Mouse (Mus musculus) limb, embryonic 14.5 days (tissue): ENCODE results near the gene Klhl8. TPM values are rescaled to one million over a fixed set of nuclear protein-coding genes. Genes with fewer than 3 reads are reported as not detected.

Source experiments
- ATAC-seq: fragments of 200-750 bp; cut with Nextera tagmentation; 2 replicates; pipeline ENCODE4 v1.8.0; 2017; ENCODE audit warnings: low read depth, moderate number of reproducible peaks, moderate TSS enrichment; ENCODE audit not compliant: low FRiP score
- DNase-seq: peaks from one replicate; pipeline ENCODE4 v3.0.0-alpha.2; 2015; ENCODE audit warnings: low spot score
- H3K27ac ChIP-seq: fragments of 300-500 bp; sonication (generic); replicated peaks from 2 replicates; pipeline ENCODE4 v1.5.1; 2014; ENCODE audit warnings: low read depth, mild to moderate bottlenecking, low read length, moderate library complexity, mixed read lengths
- H3K27me3 ChIP-seq: fragments of 300-500 bp; sonication (generic); 2 replicates; pipeline ENCODE4 v1.6.1; 2014; ENCODE audit warnings: low read length, mixed read lengths; ENCODE audit not compliant: control insufficient read depth, insufficient read depth
- H3K36me3 ChIP-seq: fragments of 300-500 bp; sonication (generic); 2 replicates; pipeline ENCODE4 v1.6.1; 2014; ENCODE audit warnings: mild to moderate bottlenecking, low read length, moderate library complexity, mixed read lengths; ENCODE audit not compliant: control insufficient read depth, insufficient read depth
- H3K4me1 ChIP-seq: fragments of 300-500 bp; sonication (generic); 2 replicates; pipeline ENCODE4 v1.6.1; 2014; ENCODE audit warnings: antibody characterized with exemption, low read length, mixed read lengths; ENCODE audit not compliant: control insufficient read depth, insufficient read depth
- H3K4me2 ChIP-seq: fragments of 300-500 bp; sonication (generic); replicated peaks from 2 replicates; pipeline ENCODE4 v1.6.1; 2014; ENCODE audit warnings: low read depth, mild to moderate bottlenecking, low read length, moderate library complexity; ENCODE audit not compliant: severe bottlenecking
- H3K4me3 ChIP-seq: fragments of 300-500 bp; sonication (generic); replicated peaks from 2 replicates; pipeline ENCODE4 v1.5.1; 2014; ENCODE audit warnings: low read length
- H3K9ac ChIP-seq: fragments of 300-500 bp; sonication (generic); 2 replicates; pipeline ENCODE4 v1.6.1; 2014; ENCODE audit warnings: mild to moderate bottlenecking, low read depth, low read length, moderate library complexity; ENCODE audit not compliant: severe bottlenecking
- H3K9me3 ChIP-seq: fragments of 300-500 bp; sonication (generic); 2 replicates; pipeline ENCODE4 v1.6.1; 2016; ENCODE audit warnings: low read length; ENCODE audit not compliant: control insufficient read depth
- POLR2A ChIP-seq: fragments of 200-500 bp; IDR thresholded peaks from 2 replicates; pipeline ENCODE4 v1.8.0; 2012; ENCODE audit warnings: inconsistent platforms, mild to moderate bottlenecking, moderate library complexity, borderline replicate concordance; ENCODE audit not compliant: insufficient read depth, insufficient read length; ENCODE audit errors: extremely low read depth
- WGBS: fragments of 180-500 bp; shearing (Covaris S2); extraction: QIAGEN DNeasy Blood & Tissue Kit; methylation state at CpG from one replicate; pipeline ENCODE4 v1.1.7; 2014; 5-methylcytosine and 5-hydroxymethylcytosine counted together
- polyA plus RNA-seq, 2 experiments: library from polyadenylated mRNA; depleted of rRNA in 1 of 2; stranded (reverse) in 1 of 2; unstranded in 1 of 2; fragments of >200 nt; fragmentation: Nextera tagmentation in 1 of 2; extraction: Ambion mirVana in 1 of 2; gene quantifications; 2 replicates each; pipeline versions ENCODE4 v1.2.1 to v1.2.3; 2012 to 2014

Klhl8 gene
- polyA plus RNA-seq, 2 experiments, result 11.7 to 14.8 TPM

- no peak for DNase-seq
- Histone ChIP-seq H3K9me3 (no peaks in the 10 kb centered on the region), H3K4me2 (no peak overlapping the region), H3K36me3 (peaks cover 3% of the 10 kb centered on the region), H3K4me3 (no peak overlapping the region), H3K9ac (no peak overlapping the region), H3K4me1 (peaks cover 7% of the 10 kb centered on the region), H3K27ac (no peak overlapping the region), H3K27me3 (no peaks in the 10 kb centered on the region)
- no peak for ATAC-seq
- 93% methylated on average over 2 of the region's 2 CpGs for WGBS
- no peak for TF ChIP-seq POLR2A
These were observed 53.9 kb downstream of the Klhl8 start for GRCm38 (mm10) chr5:103857151-103857550.

GRCm38 (mm10) chr5:103856286-103857009 is 54.6 kb downstream of the Klhl8 start:
- H3K4me2 ChIP-seq, result no peak overlapping the region
- H3K9ac ChIP-seq, result no peak overlapping the region
- WGBS, result 62% methylated on average over 5 of the region's 5 CpGs
- H3K27me3 ChIP-seq, result no peaks in the 10 kb centered on the region
- ATAC-seq (peak; percentile 62; the same call in 1 of the 2 replicates), DNase-seq (peak; percentile 87)
- H3K4me3 ChIP-seq, result no peak overlapping the region
- no peak for TF ChIP-seq POLR2A
- no peaks in the 10 kb centered on the region for H3K9me3 ChIP-seq
- peaks cover 7% of the 10 kb centered on the region for H3K4me1 ChIP-seq
- H3K36me3 ChIP-seq, result peaks cover 10% of the 10 kb centered on the region
- no peak overlapping the region for H3K27ac ChIP-seq

GRCm38 (mm10) chr5:103855483-103856211 is 55.4 kb downstream of the Klhl8 start:
- Histone ChIP-seq H3K9ac (no peak overlapping the region), H3K36me3 (peaks cover 16% of the 10 kb centered on the region)

GRCm38 (mm10) chr5:103854807-103855194 is 56.3 kb downstream of the Klhl8 start:
- no peak for TF ChIP-seq POLR2A
- Histone ChIP-seq H3K36me3 (peaks cover 19% of the 10 kb centered on the region), H3K9ac (no peak overlapping the region), H3K9me3 (no peaks in the 10 kb centered on the region), H3K4me1 (peaks cover 7% of the 10 kb centered on the region), H3K4me3 (no peak overlapping the region), H3K27me3 (no peaks in the 10 kb centered on the region), H3K4me2 (no peak overlapping the region), H3K27ac (no peak overlapping the region)
- ATAC-seq, result no peak
- DNase-seq, result no peak
- 86% methylated on average over 5 of the region's 5 CpGs for WGBS

More at GRCm38 (mm10) chr5:103855483-103856211, 55.4 kb downstream of the Klhl8 start:
- Histone ChIP-seq H3K4me3 (no peak overlapping the region), H3K27ac (no peak overlapping the region), H3K4me1 (peaks cover 7% of the 10 kb centered on the region), H3K9me3 (no peaks in the 10 kb centered on the region), H3K4me2 (no peak overlapping the region), H3K27me3 (no peaks in the 10 kb centered on the region)
- DNase-seq (no peak), ATAC-seq (no peak)
- no peak for TF ChIP-seq POLR2A
- 85% methylated on average over 14 of the region's 14 CpGs for WGBS

- no peak overlapping the region for H3K27ac ChIP-seq
- no peaks in the 10 kb centered on the region for H3K9me3 ChIP-seq
- no peak overlapping the region for H3K4me2 ChIP-seq
- H3K36me3 ChIP-seq, result peaks cover 25% of the 10 kb centered on the region
- peaks cover 7% of the 10 kb centered on the region for H3K4me1 ChIP-seq
- WGBS, result 66% methylated on average over 17 of the region's 17 CpGs
- TF ChIP-seq POLR2A, result no peak
- no peaks in the 10 kb centered on the region for H3K27me3 ChIP-seq
- ATAC-seq (no peak), DNase-seq (peak; percentile 35)
- no peak overlapping the region for H3K4me3 ChIP-seq
- no peak overlapping the region for H3K9ac ChIP-seq
These were observed 56.8 kb downstream of the Klhl8 start for GRCm38 (mm10) chr5:103854041-103854806.
